Mouse (Mus musculus): ENCODE data around the gene Lrrtm3.

GRCm38 (mm10) chr10:63978969-63979368 lies 111.1 kb downstream of the Lrrtm3 start:
- TF ChIP-seq POLR2A (IDR thresholded peaks at IDR 0.05; ENCODE audit: low read depth, low read length) (no peak), CTCF (IDR thresholded peaks at IDR 0.05; ENCODE audit: borderline replicate concordance, insufficient read depth, low read length) (no peak)

Data from embryonic fibroblast, embryonic 13.5 days (primary cell).